In genomic region chr13:90395274-90396023, GRCm38 (mm10) we compare ENCODE assay signal across 12 mouse cellular contexts.
DNase-seq lines count a peak whose midpoint lies in the region; ATAC-seq lines count a peak whose summit lies in the region.
"Had no signal": no experiment of that assay in that cellular context is flagged by ENCODE, and none has a peak within 500 bp of the region (broad histone marks: within the 10 kb centered on the region; RNA-seq: fewer than 3 reads in every experiment).

No protein-coding gene starts in this region.

- H3K4me1 ChIP-seq in forebrain, embryonic 15.5 days, result peaks cover 15% of the 10 kb centered on the region
- no peaks in the 10 kb centered on the region for H3K4me1 ChIP-seq in forebrain, embryonic 12.5 days
- no peaks in the 10 kb centered on the region for H3K4me1 ChIP-seq in midbrain, embryonic 11.5 days (ENCODE audit: control insufficient read depth, insufficient read depth, low read length)
- H3K4me1 ChIP-seq in midbrain, embryonic 15.5 days, result 0 out of 2 replicates have a peak, but pooled peaks cover 4% of the 10 kb centered on the region
- peaks cover 15% of the 10 kb centered on the region for H3K4me1 ChIP-seq in forebrain, embryonic 16.5 days (replicated peaks; ENCODE audit: control insufficient read depth, insufficient read depth, low read length)
- H3K4me1 ChIP-seq: heart, embryonic 12.5 days; hindbrain, embryonic 13.5 days had no signal

- peak; percentile 74 for DNase-seq in midbrain, embryonic 11.5 days (ENCODE audit: low spot score, missing footprints)
- peak; percentile 18 for DNase-seq in NIH3T3 (ENCODE audit: low read depth)
- DNase-seq in thymus, postnatal 14 days, result no peak
- no peak for DNase-seq in ovary, postnatal 36 days (ENCODE audit: low spot score)
- DNase-seq: thymus, postnatal 4 days had no signal

- no peaks in the 10 kb centered on the region for H3K27me3 ChIP-seq in forebrain, embryonic 15.5 days
- no peaks in the 10 kb centered on the region for H3K27me3 ChIP-seq in forebrain, embryonic 12.5 days
- H3K27me3 ChIP-seq in midbrain, embryonic 11.5 days (ENCODE audit: control insufficient read depth, insufficient read depth, low read length), result no peaks in the 10 kb centered on the region
- no peaks in the 10 kb centered on the region for H3K27me3 ChIP-seq in midbrain, embryonic 15.5 days (replicated peaks)
- no peaks in the 10 kb centered on the region for H3K27me3 ChIP-seq in forebrain, embryonic 16.5 days (replicated peaks; ENCODE audit: control insufficient read depth, insufficient read depth, low read length)
- H3K27me3 ChIP-seq: heart, embryonic 12.5 days; hindbrain, embryonic 13.5 days had no signal

- no peak overlapping the region for H3K4me3 ChIP-seq in forebrain, embryonic 15.5 days
- H3K4me3 ChIP-seq in forebrain, embryonic 12.5 days (replicated peaks), result no peak overlapping the region
- no peak overlapping the region for H3K4me3 ChIP-seq in midbrain, embryonic 11.5 days (ENCODE audit: low read depth, low read length)
- no peak overlapping the region for H3K4me3 ChIP-seq in midbrain, embryonic 15.5 days
- H3K4me3 ChIP-seq in forebrain, embryonic 16.5 days (replicated peaks; ENCODE audit: low read length), result no peak overlapping the region
- H3K4me3 ChIP-seq: heart, embryonic 12.5 days; hindbrain, embryonic 13.5 days had no signal

- H3K27ac ChIP-seq in forebrain, embryonic 15.5 days (replicated peaks), result peak overlapping the region; percentile 49
- no peak overlapping the region for H3K27ac ChIP-seq in forebrain, embryonic 12.5 days
- H3K27ac ChIP-seq in midbrain, embryonic 11.5 days (ENCODE audit: low read depth, low read length), result no peak overlapping the region
- no peak overlapping the region for H3K27ac ChIP-seq in midbrain, embryonic 15.5 days
- peak overlapping the region; percentile 62 for H3K27ac ChIP-seq in forebrain, embryonic 16.5 days (ENCODE audit: low read length)
- H3K27ac ChIP-seq: hindbrain, embryonic 13.5 days had no signal

- peak; percentile 66 for ATAC-seq in forebrain, embryonic 15.5 days (replicated peaks)
- no peak for ATAC-seq in forebrain, embryonic 12.5 days (ENCODE audit: low FRiP score)
- ATAC-seq in midbrain, embryonic 11.5 days (ENCODE audit: low FRiP score), result no peak
- no peak; the same call in 1 of the 2 replicates for ATAC-seq in midbrain, embryonic 15.5 days (replicated peaks)
- peak; percentile 63 for ATAC-seq in forebrain, embryonic 16.5 days

- H3K9ac ChIP-seq in forebrain, embryonic 15.5 days (replicated peaks), result no peak overlapping the region
- no peak overlapping the region for H3K9ac ChIP-seq in forebrain, embryonic 12.5 days
- H3K9ac ChIP-seq in midbrain, embryonic 11.5 days (ENCODE audit: low read length), result no peak overlapping the region
- H3K9ac ChIP-seq in midbrain, embryonic 15.5 days, result no peak overlapping the region
- no peak overlapping the region for H3K9ac ChIP-seq in forebrain, embryonic 16.5 days (replicated peaks; ENCODE audit: low read depth, low read length)
- H3K9ac ChIP-seq: heart, embryonic 12.5 days; hindbrain, embryonic 13.5 days had no signal

- H3K4me2 ChIP-seq in forebrain, embryonic 15.5 days (replicated peaks), result no peak overlapping the region
- H3K4me2 ChIP-seq in forebrain, embryonic 12.5 days, result no peak overlapping the region
- H3K4me2 ChIP-seq in midbrain, embryonic 11.5 days, result no peak overlapping the region
- H3K4me2 ChIP-seq in midbrain, embryonic 15.5 days, result no peak overlapping the region
- no peak overlapping the region for H3K4me2 ChIP-seq in forebrain, embryonic 16.5 days (ENCODE audit: low read length)
- H3K4me2 ChIP-seq: heart, embryonic 12.5 days; hindbrain, embryonic 13.5 days; liver, embryonic 11.5 days had no signal

- H3K9me3 ChIP-seq in forebrain, embryonic 15.5 days, result no peaks in the 10 kb centered on the region
- no peaks in the 10 kb centered on the region for H3K9me3 ChIP-seq in forebrain, embryonic 12.5 days
- no peaks in the 10 kb centered on the region for H3K9me3 ChIP-seq in midbrain, embryonic 11.5 days (ENCODE audit: control insufficient read depth, low read length)
- no peaks in the 10 kb centered on the region for H3K9me3 ChIP-seq in midbrain, embryonic 15.5 days
- H3K9me3 ChIP-seq in forebrain, embryonic 16.5 days (ENCODE audit: control insufficient read depth, low read length), result no peaks in the 10 kb centered on the region
- H3K9me3 ChIP-seq: heart, embryonic 12.5 days; hindbrain, embryonic 13.5 days had no signal

- 60% methylated on average over 8 of the region's 8 CpGs for WGBS in forebrain, embryonic 15.5 days
- WGBS in forebrain, embryonic 12.5 days, result 83% methylated on average over 8 of the region's 8 CpGs
- WGBS in midbrain, embryonic 11.5 days, result 88% methylated on average over 8 of the region's 8 CpGs
- 71% methylated on average over 8 of the region's 8 CpGs for WGBS in midbrain, embryonic 15.5 days
- WGBS in forebrain, embryonic 16.5 days, result 55% methylated on average over 8 of the region's 8 CpGs

- no peaks in the 10 kb centered on the region for H3K36me3 ChIP-seq in forebrain, embryonic 15.5 days
- H3K36me3 ChIP-seq in forebrain, embryonic 12.5 days (replicated peaks), result no peaks in the 10 kb centered on the region
- no peaks in the 10 kb centered on the region for H3K36me3 ChIP-seq in midbrain, embryonic 11.5 days (ENCODE audit: control insufficient read depth, insufficient read depth, low read length)
- no peaks in the 10 kb centered on the region for H3K36me3 ChIP-seq in midbrain, embryonic 15.5 days (replicated peaks)
- no peaks in the 10 kb centered on the region for H3K36me3 ChIP-seq in forebrain, embryonic 16.5 days (ENCODE audit: control insufficient read depth, insufficient read depth)
- H3K36me3 ChIP-seq: heart, embryonic 12.5 days; hindbrain, embryonic 13.5 days had no signal

Comparison
In these comparisons a context has a peak if more than half of its experiments do, and no peak if none do; other contexts are left out.
1. ATAC-seq: peak in forebrain, embryonic 15.5 days (single experiment) and forebrain, embryonic 16.5 days (single experiment); none in forebrain, embryonic 12.5 days (single experiment), midbrain, embryonic 11.5 days (single experiment) and midbrain, embryonic 15.5 days (single experiment).
2. H3K27ac ChIP-seq: peak in forebrain, embryonic 15.5 days (single experiment) and forebrain, embryonic 16.5 days (single experiment); none in forebrain, embryonic 12.5 days (single experiment), midbrain, embryonic 11.5 days (single experiment) and midbrain, embryonic 15.5 days (single experiment).
3. DNase-seq: peak in midbrain, embryonic 11.5 days (single experiment) and NIH3T3 (single experiment); none in thymus, postnatal 14 days (single experiment) and ovary, postnatal 36 days (single experiment).